Mouse (Mus musculus) heart, postnatal 0 days (tissue): ENCODE measurements around the gene Lrrtm3.

Experiments
- CTCF ChIP-seq: IDR thresholded peaks from 2 replicates; pipeline ENCODE4 v1.5.1; 2016; ENCODE audit warnings: antibody characterized with exemption, control low read depth, low read depth
- EP300 ChIP-seq: IDR thresholded peaks from 2 replicates; pipeline ENCODE4 v1.6.1; 2016; ENCODE audit warnings: antibody characterized with exemption, low read depth

- TF ChIP-seq CTCF (no peak), EP300 (no peak)
Observed at GRCm38 (mm10) chr10:64076410-64077052, 13.5 kb downstream of the Lrrtm3 start.
